Mouse (Mus musculus): ENCODE measurements around the gene Sgip1. TPM values are rescaled to one million over a fixed set of nuclear protein-coding genes. Genes with fewer than 3 reads are reported as not detected.

The Sgip1 gene
- total and polyA plus RNA-seq, 2 experiments from 2014 or later, result 0.97 TPM; not detected in 1

- H3K9ac ChIP-seq (replicated peaks; ENCODE audit: low read depth, low read length), result no peak overlapping the region
- no peaks in the 10 kb centered on the region for H3K27me3 ChIP-seq (ENCODE audit: control insufficient read depth, insufficient read depth, low read length)
- no peak overlapping the region for H3K27ac ChIP-seq (ENCODE audit: low read depth)
- H3K36me3 ChIP-seq (replicated peaks; ENCODE audit: control insufficient read depth, insufficient read depth, low read length), result no peaks in the 10 kb centered on the region
- H3K4me2 ChIP-seq (ENCODE audit: low read depth, low read length), result no peak overlapping the region
- 76% methylated on average over 15 of the region's 15 CpGs for WGBS
- TF ChIP-seq CTCF (IDR thresholded peaks at IDR 0.05; ENCODE audit: low read depth) (no peak), EP300 (IDR thresholded peaks at IDR 0.05; ENCODE audit: low read depth) (no peak)
- DNase-seq (ENCODE audit: low spot score) (no peak), ATAC-seq (ENCODE audit: insufficient read depth, low read depth) (no peak)
- no peaks in the 10 kb centered on the region for H3K4me1 ChIP-seq (ENCODE audit: control insufficient read depth, insufficient read depth)
- no peak overlapping the region for H3K4me3 ChIP-seq (ENCODE audit: low read depth, low read length)
- no peaks in the 10 kb centered on the region for H3K9me3 ChIP-seq (replicated peaks; ENCODE audit: control insufficient read depth, low read length)
Measured at GRCm38 (mm10) chr4:102862751-102863710, 121.9 kb downstream of the Sgip1 start.

- Histone ChIP-seq H3K4me1 (ENCODE audit: control insufficient read depth, insufficient read depth) (no peaks in the 10 kb centered on the region), H3K4me3 (ENCODE audit: low read depth, low read length) (no peak overlapping the region), H3K27ac (ENCODE audit: low read depth) (no peak overlapping the region), H3K4me2 (ENCODE audit: low read depth, low read length) (no peak overlapping the region), H3K9me3 (replicated peaks; ENCODE audit: control insufficient read depth, low read length) (no peaks in the 10 kb centered on the region), H3K36me3 (replicated peaks; ENCODE audit: control insufficient read depth, insufficient read depth, low read length) (no peaks in the 10 kb centered on the region), H3K9ac (replicated peaks; ENCODE audit: low read depth, low read length) (no peak overlapping the region), H3K27me3 (ENCODE audit: control insufficient read depth, insufficient read depth, low read length) (no peaks in the 10 kb centered on the region)
- WGBS, result 90% methylated on average over 3 of the region's 3 CpGs
- ATAC-seq (ENCODE audit: insufficient read depth, low read depth) (no peak), DNase-seq (ENCODE audit: low spot score) (no peak)
- TF ChIP-seq CTCF (IDR thresholded peaks at IDR 0.05; ENCODE audit: low read depth) (no peak), EP300 (IDR thresholded peaks at IDR 0.05; ENCODE audit: low read depth) (no peak)
Measured at GRCm38 (mm10) chr4:102866531-102866930, 125.4 kb downstream of the Sgip1 start.

GRCm38 (mm10) chr4:102871274-102871673 is 130.2 kb downstream of the Sgip1 start:
- TF ChIP-seq EP300 (IDR thresholded peaks at IDR 0.05; ENCODE audit: low read depth) (no peak), CTCF (IDR thresholded peaks at IDR 0.05; ENCODE audit: low read depth) (no peak)
- ATAC-seq (ENCODE audit: insufficient read depth, low read depth) (no peak), DNase-seq (ENCODE audit: low spot score) (no peak)
- H3K36me3 ChIP-seq (replicated peaks; ENCODE audit: control insufficient read depth, insufficient read depth, low read length), result no peaks in the 10 kb centered on the region
- WGBS, result 70% methylated on average over 4 of the region's 4 CpGs
- no peak overlapping the region for H3K4me3 ChIP-seq (ENCODE audit: low read depth, low read length)
- H3K4me2 ChIP-seq (ENCODE audit: low read depth, low read length), result no peak overlapping the region
- no peaks in the 10 kb centered on the region for H3K4me1 ChIP-seq (ENCODE audit: control insufficient read depth, insufficient read depth)
- H3K27ac ChIP-seq (ENCODE audit: low read depth), result no peak overlapping the region
- H3K27me3 ChIP-seq (ENCODE audit: control insufficient read depth, insufficient read depth, low read length), result no peaks in the 10 kb centered on the region
- no peaks in the 10 kb centered on the region for H3K9me3 ChIP-seq (replicated peaks; ENCODE audit: control insufficient read depth, low read length)
- no peak overlapping the region for H3K9ac ChIP-seq (replicated peaks; ENCODE audit: low read depth, low read length)

GRCm38 (mm10) chr4:102883142-102883541 is 142.0 kb downstream of the Sgip1 start:
- no peak overlapping the region for H3K4me3 ChIP-seq (ENCODE audit: low read depth, low read length)
- no peak for ATAC-seq (ENCODE audit: insufficient read depth, low read depth)
- no peak overlapping the region for H3K4me2 ChIP-seq (ENCODE audit: low read depth, low read length)
- no peak for TF ChIP-seq CTCF (IDR thresholded peaks at IDR 0.05; ENCODE audit: low read depth)
- TF ChIP-seq EP300 (IDR thresholded peaks at IDR 0.05; ENCODE audit: low read depth), result no peak
- no peaks in the 10 kb centered on the region for H3K27me3 ChIP-seq (ENCODE audit: control insufficient read depth, insufficient read depth, low read length)
- no peaks in the 10 kb centered on the region for H3K9me3 ChIP-seq (replicated peaks; ENCODE audit: control insufficient read depth, low read length)
- no peaks in the 10 kb centered on the region for H3K36me3 ChIP-seq (replicated peaks; ENCODE audit: control insufficient read depth, insufficient read depth, low read length)
- no peak overlapping the region for H3K9ac ChIP-seq (replicated peaks; ENCODE audit: low read depth, low read length)
- no peaks in the 10 kb centered on the region for H3K4me1 ChIP-seq (ENCODE audit: control insufficient read depth, insufficient read depth)
- WGBS, result 76% methylated on average over 3 of the region's 3 CpGs
- DNase-seq (ENCODE audit: low spot score), result no peak
- no peak overlapping the region for H3K27ac ChIP-seq (ENCODE audit: low read depth)

- no peak overlapping the region for H3K27ac ChIP-seq (ENCODE audit: low read depth)
- TF ChIP-seq CTCF (IDR thresholded peaks at IDR 0.05; ENCODE audit: low read depth) (no peak), EP300 (IDR thresholded peaks at IDR 0.05; ENCODE audit: low read depth) (no peak)
- no peak overlapping the region for H3K9ac ChIP-seq (replicated peaks; ENCODE audit: low read depth, low read length)
- no peaks in the 10 kb centered on the region for H3K4me1 ChIP-seq (ENCODE audit: control insufficient read depth, insufficient read depth)
- ATAC-seq (ENCODE audit: insufficient read depth, low read depth) (no peak), DNase-seq (ENCODE audit: low spot score) (no peak)
- no peak overlapping the region for H3K4me2 ChIP-seq (ENCODE audit: low read depth, low read length)
- H3K9me3 ChIP-seq (replicated peaks; ENCODE audit: control insufficient read depth, low read length), result no peaks in the 10 kb centered on the region
- H3K36me3 ChIP-seq (replicated peaks; ENCODE audit: control insufficient read depth, insufficient read depth, low read length), result no peaks in the 10 kb centered on the region
- 82% methylated on average over 4 of the region's 4 CpGs for WGBS
- H3K4me3 ChIP-seq (ENCODE audit: low read depth, low read length), result no peak overlapping the region
- H3K27me3 ChIP-seq (ENCODE audit: control insufficient read depth, insufficient read depth, low read length), result no peaks in the 10 kb centered on the region
Measured at GRCm38 (mm10) chr4:102884228-102884627, 143.1 kb downstream of the Sgip1 start.

Measured in heart, postnatal 0 days (tissue).